In genomic region chr5:149815879-149816278, GRCm38 (mm10) we compare ENCODE assay signal across 9 mouse cellular contexts.
DNase-seq lines count a peak whose midpoint lies in the region; ATAC-seq and TF ChIP-seq lines count a peak whose summit lies in the region.
"Had no signal": no experiment of that assay in that cellular context is flagged by ENCODE, and none has a peak within 500 bp of the region (broad histone marks: within the 10 kb centered on the region; RNA-seq: fewer than 3 reads in every experiment).

No protein-coding gene starts in this region.

- no peak for TF ChIP-seq EP300 in MEL (IDR thresholded peaks at IDR 0.05; ENCODE audit: low read depth in 1 of 2, low read length in 2 of 2)

- DNase-seq in layer of hippocampus, adult 11-12 months (ENCODE audit: low spot score), result peak; percentile 42
- DNase-seq in layer of hippocampus, adult 9-11 months, result no peak
- DNase-seq in MEL (ENCODE audit: low read depth, low spot score), result peak; percentile 33
- peak; percentile 60 for DNase-seq in brain, embryonic 14.5 days (ENCODE audit: low read depth)
- peak; percentile 62 for DNase-seq in forebrain, postnatal 0 days
- DNase-seq in layer of hippocampus, postnatal 14 days (ENCODE audit: low spot score in 2 of 2), result peak; percentile 46 to 53
- peak; percentile 46 for DNase-seq in yolk sac, embryonic 10.5 days (ENCODE audit: low spot score)

- H3K9ac ChIP-seq in MEL (ENCODE audit: control insufficient read depth, low read depth, low read length, poor library complexity, severe bottlenecking), result no peak overlapping the region
- H3K9ac ChIP-seq in forebrain, postnatal 0 days, result no peak overlapping the region
- H3K9ac ChIP-seq in midbrain, embryonic 13.5 days (replicated peaks), result no peak overlapping the region
- H3K9ac ChIP-seq: lung, embryonic 15.5 days had no signal

- H3K79me2 ChIP-seq in MEL (ENCODE audit: control insufficient read depth, insufficient read depth, low read length, poor library complexity), result no peaks in the 10 kb centered on the region

- no peaks in the 10 kb centered on the region for H3K27me3 ChIP-seq in MEL (ENCODE audit: control insufficient read depth in 1 of 2, insufficient read depth in 2 of 2, low read length in 2 of 2)
- H3K27me3 ChIP-seq in forebrain, postnatal 0 days (ENCODE audit: insufficient read depth, low read length), result no peaks in the 10 kb centered on the region
- no peaks in the 10 kb centered on the region for H3K27me3 ChIP-seq in midbrain, embryonic 13.5 days
- H3K27me3 ChIP-seq: lung, embryonic 15.5 days had no signal

- TF ChIP-seq CTCF in MEL (IDR thresholded peaks at IDR 0.05 in 2 of 3, conservative IDR thresholded peaks at IDR 0.05 in 1 of 3; ENCODE audit: control insufficient read depth in 1 of 3, insufficient read depth in 1 of 3, low read depth in 2 of 3, low read length in 3 of 3, poor library complexity in 1 of 3, severe bottlenecking in 1 of 3), result peak; percentile 80 to 87 (median 80)
- TF ChIP-seq CTCF in brain, embryonic 14.5 days (IDR thresholded peaks at IDR 0.05; ENCODE audit: borderline replicate concordance, extremely low read depth, insufficient read depth, insufficient read length), result peak; percentile 83
- peak; percentile 74 for TF ChIP-seq CTCF in forebrain, postnatal 0 days (IDR thresholded peaks at IDR 0.05; ENCODE audit: low read depth)

- no peaks in the 10 kb centered on the region for H3K4me1 ChIP-seq in MEL (ENCODE audit: control insufficient read depth in 1 of 2, insufficient read depth in 2 of 2, low read length in 2 of 2)
- H3K4me1 ChIP-seq in forebrain, postnatal 0 days (ENCODE audit: insufficient read depth), result no peaks in the 10 kb centered on the region
- H3K4me1 ChIP-seq in midbrain, embryonic 13.5 days (replicated peaks), result 0 out of 2 replicates have a peak, but pooled peaks cover 5% of the 10 kb centered on the region
- H3K4me1 ChIP-seq: lung, embryonic 15.5 days had no signal

- no peak overlapping the region for H3K4me3 ChIP-seq in MEL (ENCODE audit: control insufficient read depth in 1 of 2, insufficient read depth in 1 of 2, low read depth in 2 of 2, low read length in 2 of 2)
- H3K4me3 ChIP-seq in forebrain, postnatal 0 days (ENCODE audit: low read depth, low read length), result no peak overlapping the region
- H3K4me3 ChIP-seq in midbrain, embryonic 13.5 days (replicated peaks), result no peak overlapping the region
- H3K4me3 ChIP-seq: lung, embryonic 15.5 days had no signal

- no peak for TF ChIP-seq POLR2A in MEL (IDR thresholded peaks at IDR 0.05; ENCODE audit: control insufficient read depth in 1 of 2, insufficient read depth in 1 of 2, low read depth in 1 of 2, low read length in 2 of 2, poor library complexity in 1 of 2)
- no peak for TF ChIP-seq POLR2A in brain, embryonic 14.5 days (IDR thresholded peaks at IDR 0.05; ENCODE audit: borderline replicate concordance, extremely low read depth, insufficient read depth, insufficient read length, poor library complexity, severe bottlenecking)

- peak; percentile 42 for TF ChIP-seq RAD21 in MEL (IDR thresholded peaks at IDR 0.05; ENCODE audit: low read depth, low read length)

- no peaks in the 10 kb centered on the region for H3K9me3 ChIP-seq in MEL (replicated peaks; ENCODE audit: insufficient read depth, low read length)
- no peaks in the 10 kb centered on the region for H3K9me3 ChIP-seq in forebrain, postnatal 0 days (ENCODE audit: low read length)
- H3K9me3 ChIP-seq in midbrain, embryonic 13.5 days, result no peaks in the 10 kb centered on the region
- H3K9me3 ChIP-seq: lung, embryonic 15.5 days had no signal

- H3K36me3 ChIP-seq in MEL (ENCODE audit: control insufficient read depth in 1 of 2, insufficient read depth in 2 of 2, low read length in 2 of 2), result no peaks in the 10 kb centered on the region
- H3K36me3 ChIP-seq in forebrain, postnatal 0 days (ENCODE audit: insufficient read depth), result no peaks in the 10 kb centered on the region
- H3K36me3 ChIP-seq in midbrain, embryonic 13.5 days, result no peaks in the 10 kb centered on the region
- H3K36me3 ChIP-seq: lung, embryonic 15.5 days had no signal

- H3K4me2 ChIP-seq in forebrain, postnatal 0 days (ENCODE audit: low read depth), result no peak overlapping the region
- H3K4me2 ChIP-seq in midbrain, embryonic 13.5 days (replicated peaks), result no peak overlapping the region
- H3K4me2 ChIP-seq: lung, embryonic 15.5 days had no signal

- ATAC-seq in forebrain, postnatal 0 days, result peak; percentile 51; the same call in 1 of the 2 replicates
- peak; percentile 58; the same call in 1 of the 2 replicates for ATAC-seq in midbrain, embryonic 13.5 days

- WGBS in forebrain, postnatal 0 days, result 35% methylated on average over 3 of the region's 3 CpGs
- 38% methylated on average over 3 of the region's 3 CpGs for WGBS in midbrain, embryonic 13.5 days

- no peak overlapping the region for H3K27ac ChIP-seq in MEL (ENCODE audit: control insufficient read depth, low read depth, low read length)
- H3K27ac ChIP-seq in forebrain, postnatal 0 days (ENCODE audit: low read depth, low read length), result no peak overlapping the region
- no peak overlapping the region for H3K27ac ChIP-seq in midbrain, embryonic 13.5 days
- H3K27ac ChIP-seq: lung, embryonic 15.5 days had no signal

TF ChIP-seq in MEL, 35 proteins besides CTCF, POLR2A, EP300 and RAD21:
- TF ChIP-seq SMC3 (IDR thresholded peaks at IDR 0.05; ENCODE audit: low read depth, low read length), result peak; percentile 79
- no peak for TF ChIP-seq POLR2AphosphoS5 (IDR thresholded peaks at IDR 0.05; ENCODE audit: borderline replicate concordance, low read depth, low read length)
- 0 out of 2 replicates have a peak, but pooled peaks have one; percentile 18 for TF ChIP-seq ZC3H11A (IDR thresholded peaks at IDR 0.05; ENCODE audit: low read depth, low read length)
